Mouse (Mus musculus): ENCODE results near the gene Hlf.

- no peak for TF ChIP-seq CTCF (IDR thresholded peaks at IDR 0.05)
- TF ChIP-seq EP300 (IDR thresholded peaks at IDR 0.05) = no peak
Observed at GRCm38 (mm10) chr11:90419706-90420105, 29.0 kb upstream of the Hlf start.

Measured in lung, postnatal 0 days (tissue).